Mouse (Mus musculus): ENCODE data around the gene 4930447F04Rik. TPM values are rescaled to one million over a fixed set of nuclear protein-coding genes. Genes with fewer than 3 reads are reported as not detected.

4930447F04Rik gene
- total RNA-seq (2021): not detected
- long read RNA-seq, experiment 1: 0 reads
- long read RNA-seq, experiment 2: 0 reads

DNA sequence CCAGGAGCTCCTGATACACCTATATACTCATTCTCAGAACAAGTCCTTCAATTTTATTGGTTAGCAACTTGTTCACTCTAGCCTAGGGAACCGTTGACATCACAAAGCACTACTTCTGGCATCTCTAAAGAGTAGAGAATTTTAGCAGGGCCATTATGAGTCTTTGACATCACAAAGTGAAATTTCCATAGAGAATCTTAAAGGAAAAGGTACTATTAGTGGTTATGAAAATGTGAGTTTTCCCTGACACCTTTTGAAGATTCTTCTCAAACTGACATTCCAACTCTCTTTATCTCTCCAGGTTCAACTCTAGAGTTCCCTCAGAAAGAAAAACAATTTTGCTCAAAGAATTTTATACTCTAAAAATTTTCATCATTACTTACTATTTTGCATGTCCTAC is at the start of gene 4930447F04Rik:
Gene 4930447F04Rik, minus strand, starts transcription at position 101 of the 400 bp plus-strand sequence.
- intact Hi-C loops (cut with DNase I): no loop called here
- no peak for DNase-seq
